Mouse (Mus musculus) naive thymus-derived CD4-positive, alpha-beta T cell, adult 5 months (primary cell): ENCODE measurements around the gene Zdhhc17. TPM values are rescaled to one million over a fixed set of nuclear protein-coding genes. Genes with fewer than 3 reads are reported as not detected.

Experiments
- polyA plus RNA-seq: library from polyadenylated mRNA; unstranded; fragments of 100-300 nt; shearing (Covaris generic); gene quantifications from one replicate; pipeline ENCODE4 v1.2.1, GENCODE M21; 2017

Gene Zdhhc17
- 33.5 TPM for polyA plus RNA-seq

GRCm38 (mm10) chr10:111009641-111010479 is at the start of gene Zdhhc17:
Zdhhc17 (minus strand) TSS chr10:111010140.

GRCm38 (mm10) chr10:110919531-110920343 is 90.2 kb downstream of the Zdhhc17 start, which contains the start of gene Csrp2:
Csrp2 (plus strand) TSS chr10:110919789.

Other genes with a start within 250 kb of the Zdhhc17 start
- 2.3 TPM for gene Csrp2, start 90.4 kb downstream of the Zdhhc17 start, polyA plus RNA-seq
- gene Osbpl8, start 154.6 kb upstream of the Zdhhc17 start, polyA plus RNA-seq, result 70.3 TPM